Mouse (Mus musculus): ENCODE measurements around the gene Ilf2.

- TF ChIP-seq CEBPB (IDR thresholded peaks at IDR 0.05; ENCODE audit: insufficient read depth, poor library complexity, severe bottlenecking) (no peak), MYOG (IDR thresholded peaks at IDR 0.05; ENCODE audit: control insufficient read depth in 1 of 3, insufficient read depth in 1 of 3, insufficient read length in 2 of 3, low read depth in 2 of 3) (no peak), POLR2A (IDR thresholded peaks at IDR 0.05; ENCODE audit: insufficient read length, low read depth) (no peak), POLR2AphosphoS2 (IDR thresholded peaks at IDR 0.05; ENCODE audit: insufficient read length, low read depth) (no peak), REST (IDR thresholded peaks at IDR 0.05; ENCODE audit: insufficient read depth, insufficient read length) (no peak), E2F4 (IDR thresholded peaks at IDR 0.05; ENCODE audit: insufficient read depth) (no peak), USF1 (IDR thresholded peaks at IDR 0.05; ENCODE audit: low read depth) (no peak), TCF12 (IDR thresholded peaks at IDR 0.05; ENCODE audit: insufficient read depth, poor library complexity, severe bottlenecking) (no peak)
These were observed 41.8 kb downstream of the Ilf2 start for GRCm38 (mm10) chr3:90517711-90518110.
